Mouse (Mus musculus) retina, postnatal 1 day (tissue): ENCODE measurements around the gene Ccdc85c.

ENCODE experiments used
- DNase-seq: peaks from one replicate; pipeline ENCODE4 v3.0.0-alpha.2; 2012

The Ccdc85c gene

GRCm38 (mm10) chr12:108265831-108266619 is 9.2 kb downstream of the Ccdc85c start:
- DNase-seq = peak; percentile 96

- DNase-seq = no peak
Observed at GRCm38 (mm10) chr12:108264918-108265317, 10.3 kb downstream of the Ccdc85c start.

DNA sequence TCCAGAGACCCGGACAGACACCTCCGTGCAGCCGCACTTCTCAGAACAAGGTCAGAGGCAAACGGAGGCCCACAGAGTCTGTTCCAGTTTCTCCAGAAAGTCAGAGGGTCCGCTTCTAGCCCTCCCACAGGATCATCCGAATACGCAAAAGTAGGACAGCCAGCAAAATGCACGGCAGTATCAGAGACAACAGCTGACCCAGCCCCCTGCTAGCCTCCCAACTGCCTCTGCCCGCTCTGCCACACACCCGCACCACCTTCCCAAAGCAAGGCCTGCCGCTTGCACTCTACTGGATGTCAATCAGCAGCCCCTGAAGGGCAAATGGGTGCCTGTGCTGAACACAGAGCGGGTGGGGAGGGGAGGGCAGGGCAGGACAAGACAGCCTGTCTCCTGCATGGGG is 14.3 kb downstream of the Ccdc85c start:
- DNase-seq = peak; percentile 70

- DNase-seq = peak; percentile 72
Observed at GRCm38 (mm10) chr12:108259322-108260049, 15.7 kb downstream of the Ccdc85c start.

DNA sequence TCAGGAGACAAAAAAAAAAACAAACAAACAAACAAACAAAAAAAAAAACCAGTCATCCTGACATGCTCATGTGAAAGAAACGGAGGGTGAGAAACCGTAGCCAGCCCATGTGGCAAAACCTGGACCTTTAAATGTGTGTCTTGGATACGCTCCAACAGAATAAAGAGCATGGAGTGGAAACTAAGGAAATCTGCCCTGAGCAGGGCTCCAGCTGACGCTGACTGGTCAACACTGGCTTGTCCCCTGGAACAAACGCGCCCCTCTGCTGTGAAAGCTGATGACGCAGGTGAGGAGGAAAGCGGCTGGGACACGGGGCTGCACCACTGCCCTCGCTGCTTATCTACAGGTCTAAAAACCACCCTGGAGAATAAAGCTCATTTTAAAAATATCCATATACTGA is 18.5 kb downstream of the Ccdc85c start:
- no peak for DNase-seq

DNA sequence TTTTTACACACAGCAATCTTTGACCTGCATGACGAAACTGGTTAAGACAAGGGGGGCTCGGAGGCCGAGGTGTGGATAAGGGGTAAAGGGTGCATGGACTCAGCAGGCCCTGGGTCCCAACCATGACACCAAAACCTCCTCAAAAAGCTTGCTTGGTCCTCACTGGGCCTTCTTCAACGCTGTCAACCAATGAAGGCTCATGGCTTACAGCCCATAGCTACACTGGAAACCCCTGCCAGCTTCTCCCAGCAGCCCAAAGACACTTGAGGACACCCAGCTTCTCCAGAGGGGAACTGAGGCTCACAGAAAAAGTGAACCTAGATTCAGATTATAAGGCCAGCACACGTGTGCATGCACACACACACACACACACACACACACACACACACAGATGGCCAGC is 19.3 kb downstream of the Ccdc85c start:
- DNase-seq = no peak

GRCm38 (mm10) chr12:108255511-108255919 is 19.7 kb downstream of the Ccdc85c start:
- peak; percentile 98 for DNase-seq

DNA sequence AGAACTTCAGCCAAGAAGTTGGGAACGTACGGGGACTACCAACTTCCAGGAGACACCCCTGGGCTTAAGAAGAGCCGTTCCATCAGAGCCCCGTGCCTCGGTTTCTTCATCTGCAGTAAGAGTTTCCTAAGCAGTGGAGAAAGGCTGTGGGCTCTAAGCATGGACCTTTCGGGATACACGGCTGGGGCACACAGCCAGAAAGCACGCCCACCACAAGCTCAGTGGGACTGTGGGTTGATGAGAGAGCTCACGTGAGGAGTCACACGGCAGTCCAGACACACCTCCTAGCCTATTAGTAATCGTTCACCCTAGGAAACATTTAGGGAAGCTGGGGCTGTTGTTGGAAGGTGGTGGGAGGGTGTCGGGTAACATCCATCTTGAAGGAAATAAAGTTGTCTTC is 22.2 kb downstream of the Ccdc85c start:
- DNase-seq = no peak

DNA sequence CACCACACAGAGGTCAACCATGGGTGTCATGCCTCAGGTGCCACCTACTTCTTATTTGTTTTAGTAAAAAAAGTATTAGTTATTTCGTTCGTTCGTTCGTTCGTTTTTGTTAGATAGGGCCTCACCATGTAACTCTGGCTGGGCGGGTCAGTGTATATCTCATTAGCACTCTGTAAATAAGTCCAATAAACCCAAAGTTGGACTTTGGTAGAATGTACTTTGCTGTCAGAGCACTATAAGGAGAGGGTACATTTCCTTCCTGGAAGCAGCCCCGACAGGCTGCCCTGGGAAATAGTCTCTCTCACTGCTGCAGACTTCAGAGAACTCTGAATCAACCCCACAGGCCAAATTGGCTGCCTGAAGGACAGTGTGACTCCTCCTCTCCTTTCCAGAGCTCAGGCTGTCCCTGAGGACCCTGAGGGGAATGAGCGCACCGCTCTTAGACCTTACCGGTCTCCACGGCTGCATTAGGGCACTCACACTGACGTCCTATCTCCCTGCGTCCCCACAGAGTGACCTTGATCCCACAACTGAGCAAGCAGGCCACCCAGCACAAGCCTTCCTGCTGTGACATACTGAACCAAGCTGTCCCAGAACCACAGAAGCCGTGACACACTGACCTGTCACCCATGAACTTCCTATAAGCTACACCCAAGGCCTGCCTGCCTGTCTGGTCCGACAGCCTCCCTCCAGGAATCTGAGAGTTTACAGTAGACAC is 23.2 kb downstream of the Ccdc85c start:
- DNase-seq = no peak

DNA sequence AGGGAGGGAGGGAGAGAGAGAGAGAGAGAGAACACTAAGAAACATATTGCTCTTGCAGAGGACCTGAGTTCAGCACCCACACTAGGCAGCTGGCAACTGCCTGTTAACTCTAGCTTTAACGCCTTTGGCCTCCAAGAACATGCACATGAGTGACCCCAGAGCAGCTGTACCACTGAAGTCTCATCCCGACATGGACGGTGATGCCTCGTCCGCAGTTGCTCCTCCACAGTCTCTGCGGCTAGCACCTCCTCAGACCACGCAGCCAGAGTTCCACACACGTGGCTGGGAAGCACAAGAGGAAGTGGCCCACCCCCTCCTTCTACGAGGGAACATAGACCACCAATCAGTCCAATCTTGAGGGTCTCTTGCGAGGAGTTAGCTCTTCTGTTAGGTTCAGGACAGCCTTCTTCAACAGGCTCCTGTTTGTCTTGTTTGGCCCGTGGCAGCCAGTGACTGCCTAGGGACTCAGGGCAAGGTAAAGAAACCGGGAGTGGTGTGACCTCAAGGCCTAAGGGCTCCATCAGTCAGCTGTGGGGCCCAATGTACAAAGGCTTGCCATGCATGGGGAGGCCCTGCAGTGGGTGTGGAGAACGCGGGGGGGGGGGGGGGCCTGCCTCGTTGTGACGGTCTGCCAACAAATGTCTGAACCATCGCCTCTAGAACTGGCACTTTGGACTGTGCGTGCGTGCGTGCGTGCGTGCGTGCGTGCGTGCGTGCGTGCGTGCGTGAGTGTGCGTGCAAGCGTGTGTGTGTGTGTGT is 24.0 kb downstream of the Ccdc85c start:
- DNase-seq = no peak

DNA sequence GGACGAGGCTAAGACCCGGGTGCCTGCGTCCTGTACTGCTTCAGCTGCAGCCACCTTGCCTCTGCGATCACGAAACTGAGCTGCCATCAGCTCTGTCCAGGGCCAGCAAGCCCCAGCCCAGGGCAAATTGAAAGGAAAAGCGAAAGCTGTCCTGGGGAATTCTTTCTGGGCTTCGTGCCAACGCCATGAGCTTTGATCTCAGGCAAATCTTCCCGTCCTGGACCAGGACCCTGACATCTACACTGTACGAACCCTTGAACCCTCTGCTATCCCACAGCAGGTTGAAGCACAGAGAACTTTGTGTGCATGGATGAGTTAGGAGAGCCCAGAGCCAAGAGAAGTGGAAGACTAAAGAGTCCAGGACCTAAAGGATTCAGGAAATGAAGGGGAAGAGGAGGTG is 25.7 kb downstream of the Ccdc85c start:
- peak; percentile 89 for DNase-seq

- no peak for DNase-seq
Observed at GRCm38 (mm10) chr12:108249019-108249418, 26.2 kb downstream of the Ccdc85c start.

DNA sequence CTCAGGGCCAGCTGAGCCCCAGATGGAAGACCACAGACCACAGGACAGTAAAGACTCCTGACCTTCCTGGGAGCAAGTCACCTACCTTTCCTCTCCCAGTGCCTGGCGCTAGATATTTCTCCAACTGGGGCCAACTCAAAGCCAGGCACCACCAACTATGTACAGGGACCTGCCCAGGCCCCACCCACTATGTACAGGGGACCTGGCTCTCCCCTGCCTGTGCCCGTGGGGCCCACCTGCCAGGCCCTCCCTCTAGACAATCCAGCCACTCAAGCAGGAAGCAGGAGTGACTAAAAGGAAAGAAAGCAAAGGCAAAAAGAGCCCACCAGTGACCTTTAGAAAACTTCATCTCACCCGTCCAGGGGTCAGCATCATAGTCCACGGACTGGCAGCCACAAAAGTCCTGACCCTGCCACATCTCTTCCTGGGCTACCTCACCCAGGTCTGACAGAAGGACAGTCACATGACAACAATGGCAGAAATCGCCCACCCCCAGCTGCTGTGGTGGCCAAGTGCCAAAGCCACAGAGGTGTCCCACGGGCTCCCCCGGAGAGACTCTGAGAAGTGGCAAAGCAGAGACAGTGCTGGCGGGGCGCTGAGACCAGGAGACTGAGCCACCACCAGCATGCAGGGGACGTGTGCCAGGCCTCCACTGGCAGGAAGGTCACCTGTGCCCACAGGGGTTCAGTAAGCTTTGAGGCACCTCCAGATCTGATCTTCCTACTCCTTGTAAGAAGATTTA is 28.3 kb downstream of the Ccdc85c start:
- no peak for DNase-seq

DNA sequence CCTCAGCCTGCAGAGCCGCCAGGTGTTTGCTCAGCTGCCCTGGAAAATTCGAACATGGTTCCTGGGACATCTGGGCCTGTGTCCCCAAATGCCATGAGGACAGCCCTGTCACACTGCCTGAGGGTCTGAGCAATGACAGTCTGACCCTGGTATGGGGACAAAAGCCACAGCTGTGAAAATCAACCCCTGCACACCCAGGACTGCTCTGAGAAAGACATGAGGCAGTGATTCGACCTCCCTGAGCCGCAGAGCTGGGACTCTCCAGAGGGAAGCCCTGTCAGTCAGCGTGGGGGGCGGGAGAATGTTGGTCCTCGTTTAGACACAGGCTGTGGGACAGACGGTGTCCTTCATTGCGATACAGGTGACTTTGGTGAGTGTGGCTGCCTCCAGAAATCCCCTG is 29.6 kb downstream of the Ccdc85c start:
- DNase-seq = no peak

- DNase-seq = peak; percentile 87
Observed at GRCm38 (mm10) chr12:108244778-108245177, 30.4 kb downstream of the Ccdc85c start.

- peak; percentile 93 for DNase-seq
Observed at GRCm38 (mm10) chr12:108242243-108242745, 32.9 kb downstream of the Ccdc85c start.

- DNase-seq = no peak
Observed at GRCm38 (mm10) chr12:108241626-108242025, 33.6 kb downstream of the Ccdc85c start.

DNA sequence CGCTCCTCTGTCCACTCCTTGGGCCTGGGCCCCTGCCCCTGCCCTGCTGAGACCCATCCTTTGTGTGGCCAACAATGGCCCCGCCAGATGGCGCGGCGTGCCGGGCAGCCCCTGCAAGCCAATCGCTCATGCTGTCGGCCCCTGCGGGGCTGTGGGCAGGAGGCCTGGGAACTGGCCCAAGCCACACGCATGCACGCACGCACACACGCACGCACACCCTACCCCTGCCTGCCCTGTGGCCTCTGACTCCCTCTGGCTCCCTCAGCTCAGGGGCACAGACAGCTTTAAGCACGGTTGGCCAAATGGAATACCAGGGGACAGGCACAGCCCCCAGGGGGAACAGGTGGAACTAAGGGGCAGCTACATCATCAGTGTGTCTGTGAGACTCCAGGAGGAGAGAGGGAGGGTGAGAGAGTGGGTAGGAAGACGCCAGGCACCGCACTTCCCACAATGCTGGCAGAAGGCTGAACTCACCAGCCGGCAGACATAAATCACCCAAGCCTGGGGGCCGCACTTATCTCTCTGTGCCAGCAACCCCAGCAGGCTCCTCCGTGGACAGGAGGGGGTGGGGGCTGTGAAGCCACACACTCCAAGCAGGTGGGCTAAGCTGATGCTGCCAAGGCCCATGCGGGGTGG is 34.2 kb downstream of the Ccdc85c start:
- DNase-seq = peak; percentile 93

- DNase-seq = no peak
Observed at GRCm38 (mm10) chr12:108240401-108240890, 34.8 kb downstream of the Ccdc85c start.

DNA sequence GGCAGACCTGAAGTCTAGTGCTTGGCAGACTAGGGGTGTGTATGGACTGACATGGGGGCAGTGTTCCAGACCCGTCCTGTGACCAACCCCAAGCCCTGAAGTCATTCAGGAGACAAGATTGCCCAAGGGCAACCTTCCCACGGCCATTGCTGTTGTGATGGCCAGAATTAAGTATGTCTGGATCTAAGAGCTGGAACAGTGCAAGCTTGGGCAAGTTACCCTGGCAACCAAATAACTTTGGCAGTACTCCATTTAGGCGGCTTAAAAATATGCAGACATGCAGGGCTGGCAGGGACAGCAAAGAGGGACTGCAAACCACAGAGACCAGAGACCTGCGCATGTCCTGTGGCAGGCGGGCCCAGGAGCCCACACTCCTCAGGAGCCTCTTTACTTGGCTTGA is 35.8 kb downstream of the Ccdc85c start:
- peak; percentile 81 for DNase-seq

- DNase-seq = peak; percentile 93
Observed at GRCm38 (mm10) chr12:108238395-108239035, 36.7 kb downstream of the Ccdc85c start.
